Mouse (Mus musculus): ENCODE measurements at regions not wholly inside any gene's neighbourhood (a gene's known extent, or its start where the extent isn't known, plus 50 kb on each side); places are given as distances from the start of the nearest gene placed in this dataset.

DNA sequence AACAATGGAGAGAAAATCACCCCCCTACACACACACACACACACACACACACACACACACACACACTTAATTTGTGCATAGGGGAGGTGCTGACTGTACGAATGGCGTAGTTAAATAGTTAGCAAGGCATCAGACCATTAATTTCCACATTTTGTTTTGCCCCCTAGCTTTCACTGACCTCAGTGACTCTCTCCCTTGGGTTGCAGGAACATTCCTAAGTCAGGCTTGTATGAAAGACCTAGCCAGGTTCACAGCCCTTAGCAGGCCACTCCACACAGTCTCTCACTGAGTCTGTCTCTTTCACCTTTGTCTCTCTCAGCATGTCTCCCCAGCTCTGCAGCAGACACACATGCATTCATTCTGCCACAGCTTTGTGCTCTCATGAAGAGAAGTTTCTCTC lies 101.6 kb upstream of the Bank1 start:
- WGBS, result 67% methylated on average over 2 of the region's 2 CpGs
- DNase-seq (ENCODE audit: low spot score), result no peak
- H3K27me3 ChIP-seq (ENCODE audit: control insufficient read depth, insufficient read depth, low read length), result no peaks in the 10 kb centered on the region
- ATAC-seq (ENCODE audit: low FRiP score), result no peak
- H3K4me1 ChIP-seq (replicated peaks; ENCODE audit: control insufficient read depth, insufficient read depth, low read length), result no peaks in the 10 kb centered on the region
- H3K9ac ChIP-seq, result no peak overlapping the region
- H3K36me3 ChIP-seq (replicated peaks; ENCODE audit: control insufficient read depth, insufficient read depth), result no peaks in the 10 kb centered on the region
- no peaks in the 10 kb centered on the region for H3K9me3 ChIP-seq (ENCODE audit: control insufficient read depth, low read length)
- H3K27ac ChIP-seq, result no peak overlapping the region
- H3K4me2 ChIP-seq (replicated peaks), result no peak overlapping the region
- H3K4me3 ChIP-seq (replicated peaks; ENCODE audit: low read length), result no peak overlapping the region

DNA sequence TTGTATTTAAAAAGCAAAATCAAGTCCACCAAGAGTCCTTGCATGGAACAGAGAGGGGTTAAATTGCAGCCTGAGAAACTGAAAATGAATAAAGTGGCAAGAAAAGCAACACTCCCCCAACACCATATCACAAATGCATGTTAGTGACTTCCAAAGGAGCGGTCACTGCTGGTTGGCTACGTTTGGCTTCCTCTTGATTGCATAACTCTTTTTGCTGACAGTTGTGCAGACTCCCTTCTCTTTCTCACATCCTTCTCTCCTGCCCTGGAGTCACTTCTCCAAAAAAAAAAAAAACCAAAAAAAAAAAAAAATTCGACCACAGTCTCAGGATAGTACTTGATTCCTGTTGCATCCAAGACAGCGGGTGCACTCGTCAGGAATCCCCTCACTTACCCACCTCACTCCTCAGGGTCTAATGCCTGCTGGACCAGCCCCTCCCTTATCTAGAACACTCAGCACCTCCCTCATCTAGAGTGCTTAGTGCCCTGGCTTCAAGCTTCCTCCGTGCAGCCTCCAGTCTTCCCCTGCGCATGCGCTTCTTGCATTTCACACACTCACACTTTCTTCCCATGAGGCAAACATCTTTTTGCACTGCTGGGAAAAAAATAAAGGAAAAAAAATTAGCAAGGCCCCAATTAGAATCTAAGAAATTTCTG lies 100.8 kb upstream of the Bank1 start:
- H3K27ac ChIP-seq, result no peak overlapping the region
- no peak overlapping the region for H3K4me3 ChIP-seq (replicated peaks; ENCODE audit: low read length)
- ATAC-seq (ENCODE audit: low FRiP score) (no peak), DNase-seq (ENCODE audit: low spot score) (no peak)
- no peak overlapping the region for H3K9ac ChIP-seq
- no peaks in the 10 kb centered on the region for H3K4me1 ChIP-seq (replicated peaks; ENCODE audit: control insufficient read depth, insufficient read depth, low read length)
- no peaks in the 10 kb centered on the region for H3K27me3 ChIP-seq (ENCODE audit: control insufficient read depth, insufficient read depth, low read length)
- no peaks in the 10 kb centered on the region for H3K36me3 ChIP-seq (replicated peaks; ENCODE audit: control insufficient read depth, insufficient read depth)
- WGBS, result 74% methylated on average over 8 of the region's 8 CpGs
- no peak overlapping the region for H3K4me2 ChIP-seq (replicated peaks)
- H3K9me3 ChIP-seq (ENCODE audit: control insufficient read depth, low read length), result no peaks in the 10 kb centered on the region

DNA sequence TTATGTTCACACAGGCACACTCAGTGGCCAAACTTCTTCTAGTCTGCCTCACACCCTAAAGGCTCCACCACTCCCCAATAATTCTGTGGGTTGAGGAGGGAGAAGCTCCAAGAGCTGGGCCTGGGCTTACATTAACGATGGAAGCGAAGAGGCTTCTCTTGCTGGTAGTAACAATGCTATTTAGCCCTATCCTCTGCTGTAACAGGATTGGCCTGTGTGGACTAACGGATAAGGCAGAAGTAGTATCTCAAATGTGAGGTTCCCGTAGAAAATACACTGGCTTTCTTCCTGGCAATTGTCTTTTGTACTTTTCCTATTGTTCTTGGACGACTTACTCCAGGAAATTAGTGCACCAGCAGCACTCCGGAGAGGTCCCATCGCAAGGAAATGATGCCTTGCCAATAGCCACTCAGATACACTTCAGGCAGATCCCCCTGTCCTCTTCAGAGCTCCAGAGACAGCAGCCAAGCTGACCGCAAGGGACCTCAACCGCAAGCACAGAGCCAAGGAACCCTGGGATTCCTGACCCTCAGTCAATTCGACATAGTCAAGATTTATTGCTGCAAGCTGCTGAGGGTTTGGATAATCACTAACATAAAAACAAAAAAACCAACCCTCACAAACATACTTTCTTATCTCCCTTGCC lies 96.2 kb upstream of the Bank1 start:
- Histone ChIP-seq H3K4me1 (replicated peaks; ENCODE audit: control insufficient read depth, insufficient read depth, low read length) (no peaks in the 10 kb centered on the region), H3K27ac (no peak overlapping the region), H3K9me3 (ENCODE audit: control insufficient read depth, low read length) (no peaks in the 10 kb centered on the region), H3K4me3 (replicated peaks; ENCODE audit: low read length) (no peak overlapping the region), H3K9ac (no peak overlapping the region), H3K36me3 (replicated peaks; ENCODE audit: control insufficient read depth, insufficient read depth) (no peaks in the 10 kb centered on the region), H3K4me2 (replicated peaks) (no peak overlapping the region), H3K27me3 (ENCODE audit: control insufficient read depth, insufficient read depth, low read length) (no peaks in the 10 kb centered on the region)
- no peak for DNase-seq (ENCODE audit: low spot score)
- no peak for ATAC-seq (ENCODE audit: low FRiP score)
- 85% methylated on average over 10 of the region's 10 CpGs for WGBS

DNA sequence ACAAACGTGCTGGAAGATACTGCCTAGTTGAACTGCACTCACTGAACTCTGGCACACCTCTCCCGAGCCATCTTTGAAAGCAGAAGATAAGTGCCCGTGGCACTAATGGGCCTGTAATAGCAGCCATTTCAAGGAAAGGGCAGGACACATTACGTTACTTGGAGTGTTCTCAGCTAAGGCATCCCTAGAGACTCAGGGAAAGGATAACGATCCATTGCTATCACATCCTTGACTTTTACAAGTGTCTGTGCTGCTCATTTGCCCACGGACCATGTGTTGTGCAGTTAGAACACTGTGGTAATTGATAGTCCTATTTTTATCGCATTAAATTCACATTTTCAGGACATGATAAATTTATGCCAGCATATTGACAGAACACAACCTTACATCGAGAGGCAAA lies 79.7 kb upstream of the Bank1 start:
- H3K9ac ChIP-seq, result no peak overlapping the region
- H3K9me3 ChIP-seq (ENCODE audit: control insufficient read depth, low read length), result no peaks in the 10 kb centered on the region
- no peaks in the 10 kb centered on the region for H3K36me3 ChIP-seq (replicated peaks; ENCODE audit: control insufficient read depth, insufficient read depth)
- no peak overlapping the region for H3K4me3 ChIP-seq (replicated peaks; ENCODE audit: low read length)
- H3K4me2 ChIP-seq (replicated peaks), result no peak overlapping the region
- no peak for ATAC-seq (ENCODE audit: low FRiP score)
- no peak overlapping the region for H3K27ac ChIP-seq
- DNase-seq (ENCODE audit: low spot score), result no peak
- H3K27me3 ChIP-seq (ENCODE audit: control insufficient read depth, insufficient read depth, low read length), result no peaks in the 10 kb centered on the region
- H3K4me1 ChIP-seq (replicated peaks; ENCODE audit: control insufficient read depth, insufficient read depth, low read length), result no peaks in the 10 kb centered on the region
- WGBS, result 66% methylated on average over 8 of the region's 8 CpGs

DNA sequence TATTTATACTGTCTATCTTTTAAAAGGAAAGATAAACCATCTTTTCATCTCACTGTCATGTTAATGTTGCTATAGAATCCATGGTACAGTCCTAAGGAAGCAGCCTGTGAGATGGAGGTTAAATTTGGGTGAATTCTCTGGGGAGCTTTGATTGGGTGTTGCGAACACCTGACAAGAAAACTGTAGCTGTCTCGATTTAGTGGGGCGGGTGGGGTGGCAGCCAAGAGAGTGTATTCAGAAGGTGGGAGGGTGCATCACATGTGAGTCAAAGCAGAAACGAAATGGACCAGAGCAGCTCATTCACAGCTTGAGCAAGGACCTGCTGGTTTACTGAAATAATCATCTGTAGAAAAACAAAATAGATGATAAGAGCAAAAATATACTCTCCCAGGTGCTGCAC lies 57.4 kb upstream of the Bank1 start:
- no peaks in the 10 kb centered on the region for H3K4me1 ChIP-seq (replicated peaks; ENCODE audit: control insufficient read depth, insufficient read depth, low read length)
- no peak overlapping the region for H3K4me2 ChIP-seq (replicated peaks)
- H3K27me3 ChIP-seq (ENCODE audit: control insufficient read depth, insufficient read depth, low read length), result no peaks in the 10 kb centered on the region
- H3K9me3 ChIP-seq (ENCODE audit: control insufficient read depth, low read length), result no peaks in the 10 kb centered on the region
- WGBS, result 82% methylated on average over 4 of the region's 4 CpGs
- ATAC-seq (ENCODE audit: low FRiP score), result no peak
- no peak overlapping the region for H3K4me3 ChIP-seq (replicated peaks; ENCODE audit: low read length)
- H3K27ac ChIP-seq, result no peak overlapping the region
- DNase-seq (ENCODE audit: low spot score), result no peak
- no peak overlapping the region for H3K9ac ChIP-seq
- no peaks in the 10 kb centered on the region for H3K36me3 ChIP-seq (replicated peaks; ENCODE audit: control insufficient read depth, insufficient read depth)

DNA sequence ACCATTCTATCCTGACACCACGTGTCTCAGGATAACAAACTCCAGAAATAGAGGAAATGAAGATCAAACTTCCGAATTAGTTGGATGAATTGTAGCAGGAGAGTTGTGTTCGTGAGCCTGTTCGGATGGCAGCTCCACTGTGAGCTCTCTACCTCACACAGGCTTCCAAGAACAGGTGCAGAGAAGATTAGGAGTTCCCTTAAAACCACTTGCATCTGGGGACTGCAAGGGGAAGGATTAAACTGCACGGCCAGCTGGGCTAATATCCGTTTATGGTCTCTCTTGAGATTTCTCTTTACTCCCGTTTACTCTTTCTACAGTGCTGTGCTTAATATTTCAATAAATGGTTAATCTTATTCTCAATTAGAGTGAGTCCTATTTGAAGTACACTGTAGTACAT lies 54.8 kb upstream of the Bank1 start:
- no peaks in the 10 kb centered on the region for H3K9me3 ChIP-seq (ENCODE audit: control insufficient read depth, low read length)
- ATAC-seq (ENCODE audit: low FRiP score) (no peak), DNase-seq (ENCODE audit: low spot score) (no peak)
- 76% methylated on average over 7 of the region's 7 CpGs for WGBS
- no peak overlapping the region for H3K27ac ChIP-seq
- no peak overlapping the region for H3K9ac ChIP-seq
- H3K4me1 ChIP-seq (replicated peaks; ENCODE audit: control insufficient read depth, insufficient read depth, low read length), result no peaks in the 10 kb centered on the region
- no peak overlapping the region for H3K4me2 ChIP-seq (replicated peaks)
- no peak overlapping the region for H3K4me3 ChIP-seq (replicated peaks; ENCODE audit: low read length)
- H3K27me3 ChIP-seq (ENCODE audit: control insufficient read depth, insufficient read depth, low read length), result no peaks in the 10 kb centered on the region
- H3K36me3 ChIP-seq (replicated peaks; ENCODE audit: control insufficient read depth, insufficient read depth), result no peaks in the 10 kb centered on the region

DNA sequence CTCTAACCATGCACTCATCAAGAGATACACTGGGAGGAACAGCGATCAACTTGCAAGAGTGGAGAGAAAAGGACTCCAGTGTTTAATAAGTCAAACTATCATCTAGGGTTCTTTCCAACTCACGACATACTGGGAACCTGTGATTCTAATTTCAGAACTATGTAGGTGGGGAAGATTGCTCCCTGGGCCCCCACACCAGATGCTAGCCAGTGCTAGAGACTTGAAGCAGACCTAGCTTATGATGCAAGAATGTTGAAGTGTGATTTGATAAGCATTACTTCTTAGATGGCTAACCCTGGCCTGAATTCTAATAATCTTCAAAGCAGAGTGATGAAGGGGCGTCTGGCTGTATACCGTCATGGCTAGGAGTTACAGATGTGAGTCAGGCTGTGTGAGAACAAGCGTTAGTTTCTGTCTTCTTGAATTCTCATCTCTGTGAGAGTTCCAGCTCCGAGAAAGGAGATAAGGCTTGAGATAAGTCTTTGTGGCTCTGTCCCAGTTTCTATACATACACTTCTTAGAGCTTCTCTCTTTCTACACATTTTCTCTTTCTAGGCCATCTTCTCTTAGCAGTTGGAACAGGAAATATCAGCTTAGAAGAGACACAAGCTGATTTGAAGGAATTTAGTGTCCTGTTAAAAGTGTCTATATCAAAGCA lies 54.0 kb upstream of the Bank1 start:
- Histone ChIP-seq H3K9me3 (ENCODE audit: control insufficient read depth, low read length) (no peaks in the 10 kb centered on the region), H3K27ac (no peak overlapping the region), H3K36me3 (replicated peaks; ENCODE audit: control insufficient read depth, insufficient read depth) (no peaks in the 10 kb centered on the region), H3K4me1 (replicated peaks; ENCODE audit: control insufficient read depth, insufficient read depth, low read length) (no peaks in the 10 kb centered on the region), H3K9ac (no peak overlapping the region), H3K4me2 (replicated peaks) (no peak overlapping the region), H3K4me3 (replicated peaks; ENCODE audit: low read length) (no peak overlapping the region), H3K27me3 (ENCODE audit: control insufficient read depth, insufficient read depth, low read length) (no peaks in the 10 kb centered on the region)
- 89% methylated on average over 6 of the region's 6 CpGs for WGBS
- ATAC-seq (ENCODE audit: low FRiP score) (no peak), DNase-seq (ENCODE audit: low spot score) (no peak)

DNA sequence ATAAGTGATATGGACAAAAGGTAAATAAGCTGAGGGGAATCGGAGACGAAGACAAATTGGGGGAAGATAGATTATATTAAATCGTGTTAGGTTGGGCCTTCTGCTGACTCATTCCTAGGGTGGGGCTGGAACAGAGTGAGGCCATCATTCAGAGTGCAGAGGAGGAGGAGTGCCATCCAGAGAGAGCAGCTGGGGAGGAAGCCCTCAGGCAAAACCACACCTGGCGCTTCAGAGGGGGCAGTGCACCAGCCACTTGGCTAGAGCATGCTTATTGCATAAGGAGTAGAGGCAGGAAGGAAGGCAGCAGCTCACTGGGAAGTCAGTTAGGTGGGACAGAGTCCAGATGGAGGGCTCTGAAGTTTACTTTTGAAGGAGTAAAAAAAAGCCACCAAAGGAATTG lies 51.0 kb upstream of the Bank1 start:
- no peak overlapping the region for H3K27ac ChIP-seq
- H3K4me2 ChIP-seq (replicated peaks), result no peak overlapping the region
- no peak overlapping the region for H3K9ac ChIP-seq
- ATAC-seq (ENCODE audit: low FRiP score), result no peak
- no peak for DNase-seq (ENCODE audit: low spot score)
- 78% methylated on average over 4 of the region's 4 CpGs for WGBS
- no peak overlapping the region for H3K4me3 ChIP-seq (replicated peaks; ENCODE audit: low read length)
- no peaks in the 10 kb centered on the region for H3K36me3 ChIP-seq (replicated peaks; ENCODE audit: control insufficient read depth, insufficient read depth)
- no peaks in the 10 kb centered on the region for H3K27me3 ChIP-seq (ENCODE audit: control insufficient read depth, insufficient read depth, low read length)
- no peaks in the 10 kb centered on the region for H3K4me1 ChIP-seq (replicated peaks; ENCODE audit: control insufficient read depth, insufficient read depth, low read length)
- H3K9me3 ChIP-seq (ENCODE audit: control insufficient read depth, low read length), result no peaks in the 10 kb centered on the region

Measured in hindbrain, embryonic 14.5 days (tissue).